Mouse (Mus musculus): ENCODE data around the gene Trpm8. TPM values are rescaled to one million over a fixed set of nuclear protein-coding genes. Genes with fewer than 3 reads are reported as not detected.

Gene Trpm8
- total and polyA plus RNA-seq, 2 experiments from 2014 or later, result not detected

- Histone ChIP-seq H3K36me3 (replicated peaks; ENCODE audit: control insufficient read depth, insufficient read depth, low read length) (peaks cover 46% of the 10 kb centered on the region), H3K27me3 (ENCODE audit: control insufficient read depth, insufficient read depth, low read length) (no peaks in the 10 kb centered on the region), H3K4me2 (ENCODE audit: low read depth, low read length) (no peak overlapping the region), H3K9me3 (replicated peaks; ENCODE audit: control insufficient read depth, low read length) (0 out of 2 replicates have a peak, but pooled peaks cover 8% of the 10 kb centered on the region), H3K4me3 (ENCODE audit: low read depth, low read length) (no peak overlapping the region), H3K27ac (ENCODE audit: low read depth) (no peak overlapping the region), H3K4me1 (ENCODE audit: control insufficient read depth, insufficient read depth) (peaks cover 16% of the 10 kb centered on the region), H3K9ac (replicated peaks; ENCODE audit: low read depth, low read length) (no peak overlapping the region; the same call in 1 of the 2 replicates)
- DNase-seq (ENCODE audit: low spot score) (peak; percentile 65), ATAC-seq (ENCODE audit: insufficient read depth, low read depth) (no peak)
- peak; percentile 3; the same call in 1 of the 2 replicates for TF ChIP-seq CTCF (IDR thresholded peaks at IDR 0.05; ENCODE audit: low read depth)
- no peak for TF ChIP-seq EP300 (IDR thresholded peaks at IDR 0.05; ENCODE audit: low read depth)
- 55% methylated on average over 8 of the region's 8 CpGs for WGBS
Observed at GRCm38 (mm10) chr1:88258881-88259642, 18.4 kb upstream of the Trpm8 start.

GRCm38 (mm10) chr1:88259643-88260024 lies 17.8 kb upstream of the Trpm8 start:
- Histone ChIP-seq H3K9me3 (replicated peaks; ENCODE audit: control insufficient read depth, low read length) (0 out of 2 replicates have a peak, but pooled peaks cover 5% of the 10 kb centered on the region), H3K27me3 (ENCODE audit: control insufficient read depth, insufficient read depth, low read length) (no peaks in the 10 kb centered on the region), H3K4me3 (ENCODE audit: low read depth, low read length) (no peak overlapping the region), H3K27ac (ENCODE audit: low read depth) (no peak overlapping the region), H3K4me2 (ENCODE audit: low read depth, low read length) (no peak overlapping the region), H3K9ac (replicated peaks; ENCODE audit: low read depth, low read length) (no peak overlapping the region), H3K36me3 (replicated peaks; ENCODE audit: control insufficient read depth, insufficient read depth, low read length) (peaks cover 52% of the 10 kb centered on the region), H3K4me1 (ENCODE audit: control insufficient read depth, insufficient read depth) (peaks cover 16% of the 10 kb centered on the region)
- DNase-seq (ENCODE audit: low spot score) (no peak), ATAC-seq (ENCODE audit: insufficient read depth, low read depth) (no peak)
- WGBS, result 66% methylated on average over 4 of the region's 4 CpGs
- no peak for TF ChIP-seq EP300 (IDR thresholded peaks at IDR 0.05; ENCODE audit: low read depth)
- no peak for TF ChIP-seq CTCF (IDR thresholded peaks at IDR 0.05; ENCODE audit: low read depth)

- Histone ChIP-seq H3K4me1 (ENCODE audit: control insufficient read depth, insufficient read depth) (peaks cover 16% of the 10 kb centered on the region), H3K36me3 (replicated peaks; ENCODE audit: control insufficient read depth, insufficient read depth, low read length) (peaks cover 56% of the 10 kb centered on the region), H3K27ac (ENCODE audit: low read depth) (no peak overlapping the region), H3K9me3 (replicated peaks; ENCODE audit: control insufficient read depth, low read length) (0 out of 2 replicates have a peak, but pooled peaks cover under 1% of the 10 kb centered on the region), H3K4me3 (ENCODE audit: low read depth, low read length) (no peak overlapping the region), H3K9ac (replicated peaks; ENCODE audit: low read depth, low read length) (peak overlapping the region; percentile 0; the same call in 1 of the 2 replicates), H3K4me2 (ENCODE audit: low read depth, low read length) (no peak overlapping the region), H3K27me3 (ENCODE audit: control insufficient read depth, insufficient read depth, low read length) (no peaks in the 10 kb centered on the region)
- no peak for DNase-seq (ENCODE audit: low spot score)
- 71% methylated on average over 6 of the region's 6 CpGs for WGBS
- ATAC-seq (ENCODE audit: insufficient read depth, low read depth), result 0 out of 2 replicates have a peak, but pooled peaks have one; percentile 2
- no peak for TF ChIP-seq EP300 (IDR thresholded peaks at IDR 0.05; ENCODE audit: low read depth)
- TF ChIP-seq CTCF (IDR thresholded peaks at IDR 0.05; ENCODE audit: low read depth), result peak; percentile 24; the same call in 1 of the 2 replicates
Observed at GRCm38 (mm10) chr1:88260114-88260513, 17.3 kb upstream of the Trpm8 start.

GRCm38 (mm10) chr1:88260604-88261377 lies 16.7 kb upstream of the Trpm8 start:
- Histone ChIP-seq H3K4me2 (ENCODE audit: low read depth, low read length) (no peak overlapping the region), H3K9ac (replicated peaks; ENCODE audit: low read depth, low read length) (no peak overlapping the region), H3K27ac (ENCODE audit: low read depth) (no peak overlapping the region), H3K27me3 (ENCODE audit: control insufficient read depth, insufficient read depth, low read length) (no peaks in the 10 kb centered on the region), H3K4me3 (ENCODE audit: low read depth, low read length) (no peak overlapping the region), H3K9me3 (replicated peaks; ENCODE audit: control insufficient read depth, low read length) (no peaks in the 10 kb centered on the region), H3K36me3 (replicated peaks; ENCODE audit: control insufficient read depth, insufficient read depth, low read length) (peaks cover 63% of the 10 kb centered on the region), H3K4me1 (ENCODE audit: control insufficient read depth, insufficient read depth) (peaks cover 16% of the 10 kb centered on the region)
- no peak for DNase-seq (ENCODE audit: low spot score)
- WGBS, result 81% methylated on average over 10 of the region's 10 CpGs
- ATAC-seq (ENCODE audit: insufficient read depth, low read depth), result no peak
- TF ChIP-seq CTCF (IDR thresholded peaks at IDR 0.05; ENCODE audit: low read depth), result no peak
- no peak for TF ChIP-seq EP300 (IDR thresholded peaks at IDR 0.05; ENCODE audit: low read depth)

- Histone ChIP-seq H3K27ac (ENCODE audit: low read depth) (no peak overlapping the region), H3K4me1 (ENCODE audit: control insufficient read depth, insufficient read depth) (peaks cover 16% of the 10 kb centered on the region), H3K9ac (replicated peaks; ENCODE audit: low read depth, low read length) (no peak overlapping the region), H3K36me3 (replicated peaks; ENCODE audit: control insufficient read depth, insufficient read depth, low read length) (peaks cover 72% of the 10 kb centered on the region), H3K9me3 (replicated peaks; ENCODE audit: control insufficient read depth, low read length) (no peaks in the 10 kb centered on the region), H3K4me3 (ENCODE audit: low read depth, low read length) (no peak overlapping the region), H3K4me2 (ENCODE audit: low read depth, low read length) (no peak overlapping the region), H3K27me3 (ENCODE audit: control insufficient read depth, insufficient read depth, low read length) (no peaks in the 10 kb centered on the region)
- TF ChIP-seq CTCF (IDR thresholded peaks at IDR 0.05; ENCODE audit: low read depth) (no peak), EP300 (IDR thresholded peaks at IDR 0.05; ENCODE audit: low read depth) (no peak)
- DNase-seq (ENCODE audit: low spot score) (no peak), ATAC-seq (ENCODE audit: insufficient read depth, low read depth) (no peak)
- WGBS, result 81% methylated on average over 7 of the region's 7 CpGs
Observed at GRCm38 (mm10) chr1:88261706-88262105, 15.8 kb upstream of the Trpm8 start.

Data from heart, postnatal 0 days (tissue).